Mouse (Mus musculus) embryonic stem cell, embryonic (primary cell): ENCODE results near the gene Rnf135.

Experiments used
- CTCF ChIA-PET, 4 experiments: fragments of 300-600 bp in 2 of 4; fragments of 350-600 bp in 2 of 4; sonication (Branson Sonifier 250); formaldehyde crosslinking; loops; one replicate each; lab custom pipeline; 2022; ENCODE audit warnings: inconsistent platforms in 2 of 4; lab: Charles Lee
- POLR2A ChIA-PET, 4 experiments: fragments of 300-600 bp in 2 of 4; fragments of 350-600 bp in 2 of 4; sonication (Branson Sonifier 250); formaldehyde crosslinking; loops; one replicate each; lab custom pipeline; 2022; ENCODE audit warnings: antibody characterized with exemption in 4 of 4, inconsistent platforms in 1 of 4; lab: Charles Lee

The Rnf135 gene

DNA sequence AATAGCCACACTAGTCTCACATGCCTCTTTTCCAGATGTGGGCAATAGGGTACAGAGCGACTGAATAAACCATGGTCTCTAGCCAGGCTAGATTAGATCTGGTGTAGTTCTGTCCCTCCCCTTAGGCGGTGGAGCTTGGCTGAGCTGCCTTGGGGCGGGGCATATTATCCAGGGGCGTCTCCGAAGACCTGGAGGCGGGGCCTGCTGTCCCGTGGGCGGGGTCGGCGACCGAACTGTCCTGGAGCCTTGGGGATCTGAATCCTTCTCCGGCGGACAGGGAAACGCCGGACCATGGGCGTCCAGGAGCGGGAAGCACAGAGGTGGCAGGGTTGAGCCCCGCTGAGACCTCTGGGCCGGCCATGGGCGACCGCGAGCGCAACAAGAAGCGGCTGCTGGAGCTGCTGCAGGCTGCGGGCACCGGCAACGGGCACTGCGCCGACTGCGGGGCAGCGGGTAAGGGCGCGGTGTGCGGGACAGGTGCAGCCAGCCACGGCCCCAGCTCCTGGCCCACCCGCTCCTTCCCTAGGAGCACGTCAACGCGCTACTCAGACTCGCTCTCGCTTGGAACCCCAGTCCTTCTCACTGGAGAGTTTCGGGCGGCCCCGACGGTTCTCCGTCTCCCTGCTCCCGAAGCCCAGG is 29.7 kb upstream of the Rnf135 start, which contains the start of gene Adap2:
TSS of gene Adap2 (plus strand) at position 249 of the 639 bp plus-strand sequence.
- ChIA-PET CTCF (interaction anchor here in 3 of 4 experiments (0.5 to 1.2 kb wide), 10 partner anchors 27 to 1932 kb away, joined by 3 to 5 read pairs (median 3); partner anchors contain the start of genes Rhot1 (in 1 of the 3) and Rnf135 (in 1 of the 3)), POLR2A (interaction anchor here (0.5 to 4.8 kb wide), 54 partner anchors 8 to 274 kb away, joined by 3 to 31 read pairs (median 4); partner anchors contain the start of genes Crlf3 (in 3 of the 4), Tefm (in 3 of the 4), Rhot1 (in 2 of the 4) and Rnf135 (in 2 of the 4))

DNA sequence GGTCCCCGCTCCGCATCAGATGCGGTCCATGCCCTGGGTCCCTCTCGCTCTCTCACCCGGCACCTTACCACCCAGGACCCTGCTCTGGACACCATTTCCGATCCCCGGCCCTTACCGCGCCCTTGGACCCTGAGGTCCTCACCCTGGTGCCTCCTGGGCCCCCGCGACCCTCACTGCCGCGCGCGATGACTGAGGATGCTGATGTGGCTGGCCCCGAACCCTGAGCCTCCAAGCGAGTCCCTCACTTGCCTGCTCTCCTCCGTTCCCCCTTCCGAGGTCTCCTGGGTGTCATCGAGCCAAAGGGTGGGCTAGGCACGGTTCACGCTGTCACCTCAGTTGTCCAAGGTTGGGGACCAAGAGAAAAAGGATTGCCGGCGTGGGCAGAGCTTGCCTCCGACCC is 29.1 kb upstream of the Rnf135 start:
- ChIA-PET CTCF (no interaction called here), POLR2A (interaction anchor here (0.5 to 4.8 kb wide), 26 partner anchors 8 to 236 kb away, joined by 3 to 31 read pairs (median 5); partner anchors contain the start of genes Rnf135 (in 2 of the 4), Tefm (in 2 of the 4) and Zfp207 (in 1 of the 4))

DNA sequence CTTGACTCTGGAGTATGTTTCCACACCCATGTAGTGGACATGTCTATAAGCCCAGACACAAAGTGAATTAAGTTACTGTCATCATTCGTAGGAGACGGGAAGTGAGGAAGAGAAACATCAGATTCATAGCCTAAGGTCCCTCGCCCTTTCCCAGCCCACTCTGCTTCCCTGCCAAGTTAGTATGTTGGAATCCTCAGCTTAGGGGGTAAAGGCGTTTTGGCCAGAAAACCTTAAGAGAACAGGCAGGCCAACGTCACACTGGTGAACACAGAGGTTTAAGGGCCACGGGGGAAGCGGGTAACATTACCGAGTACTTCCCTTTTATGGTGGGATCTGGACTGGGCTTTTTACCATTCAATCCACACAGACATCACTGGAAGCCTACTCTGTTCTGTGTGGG is 28.1 kb upstream of the Rnf135 start:
- CTCF ChIA-PET = no interaction called here
- POLR2A ChIA-PET = interaction anchor here in 3 of 4 experiments (0.5 to 4.8 kb wide), 8 partner anchors 9 to 225 kb away, joined by 3 to 31 read pairs (median 4); partner anchors contain the start of gene Tefm (in 1 of the 3)

DNA sequence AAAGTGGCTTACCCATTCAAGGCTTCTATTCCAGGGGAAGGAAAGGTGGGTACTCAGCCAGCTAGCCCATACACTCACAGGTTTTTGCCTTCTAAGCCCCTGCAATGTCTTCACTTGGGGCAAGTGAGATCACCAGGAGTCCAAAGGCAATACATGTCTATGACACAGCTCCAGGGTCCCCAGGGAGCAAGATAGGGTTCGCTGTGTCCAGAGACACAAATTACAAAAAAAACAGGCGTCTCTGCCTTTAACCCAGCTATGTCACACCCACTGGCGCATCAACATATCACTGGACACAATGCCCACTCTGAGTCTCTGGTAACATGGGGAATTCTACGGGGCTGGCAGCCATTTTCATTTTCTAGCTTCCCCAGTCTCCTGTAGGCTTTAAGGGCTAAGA is 27.7 kb upstream of the Rnf135 start:
- CTCF ChIA-PET = no interaction called here

DNA sequence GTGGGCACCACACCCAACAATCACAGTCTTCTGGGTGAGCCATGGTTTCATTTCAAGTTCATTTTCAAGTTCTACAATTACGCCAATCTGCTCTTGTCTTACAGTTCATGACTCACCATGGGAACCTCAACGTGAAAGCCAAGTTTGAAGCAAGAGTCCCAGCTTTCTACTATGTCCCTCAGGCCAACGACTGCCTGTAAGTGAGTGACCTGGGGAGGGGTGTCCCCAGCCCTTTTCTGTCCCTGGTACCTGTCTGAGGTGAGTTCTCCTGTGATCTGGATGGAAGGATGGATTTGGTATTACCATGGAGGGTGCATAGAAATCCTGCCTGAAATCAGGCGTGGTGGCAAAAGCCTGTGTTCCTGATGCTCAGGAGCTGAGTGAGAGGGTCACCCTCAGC is 26.8 kb upstream of the Rnf135 start:
- ChIA-PET POLR2A (interaction anchor here in 2 of 4 experiments (0.6 to 4.8 kb wide), 4 partner anchors 8 to 37 kb away, joined by 3 to 31 read pairs (median 4); partner anchors contain the start of gene Tefm (in 1 of the 2)), CTCF (no interaction called here)

More for the DNA sequence above, 27.7 kb upstream of the Rnf135 start:
- POLR2A ChIA-PET = interaction anchor here in 3 of 4 experiments (0.5 to 4.8 kb wide), 8 partner anchors 9 to 225 kb away, joined by 3 to 31 read pairs (median 4); partner anchors contain the start of gene Tefm (in 1 of the 3)

DNA sequence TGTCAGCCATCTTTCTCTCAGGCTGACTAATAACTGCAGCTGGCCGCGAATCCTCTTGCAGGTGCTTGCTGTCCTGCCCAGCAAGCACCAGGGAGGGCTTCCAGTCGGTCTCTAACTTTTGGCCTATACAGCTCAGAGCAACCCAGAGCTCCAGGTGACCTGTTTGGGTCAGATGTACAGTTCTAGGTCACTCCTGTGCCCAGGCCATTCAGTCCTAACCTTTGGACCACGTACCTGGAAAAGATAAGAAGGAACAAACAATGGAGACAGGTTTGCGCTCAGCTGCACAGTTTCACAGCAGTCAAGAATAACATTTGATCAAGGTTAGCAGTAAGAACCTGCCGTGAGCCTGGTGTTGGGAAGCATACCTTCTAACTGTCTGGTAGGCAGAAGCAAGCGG is 24.6 kb upstream of the Rnf135 start:
- POLR2A ChIA-PET = interaction anchor here in 2 of 4 experiments (0.9 to 1.1 kb wide), 5 partner anchors 9 to 52 kb away, joined by 3 read pairs; partner anchors contain the start of gene Rhot1 (in 1 of the 2)
- CTCF ChIA-PET = no interaction called here

DNA sequence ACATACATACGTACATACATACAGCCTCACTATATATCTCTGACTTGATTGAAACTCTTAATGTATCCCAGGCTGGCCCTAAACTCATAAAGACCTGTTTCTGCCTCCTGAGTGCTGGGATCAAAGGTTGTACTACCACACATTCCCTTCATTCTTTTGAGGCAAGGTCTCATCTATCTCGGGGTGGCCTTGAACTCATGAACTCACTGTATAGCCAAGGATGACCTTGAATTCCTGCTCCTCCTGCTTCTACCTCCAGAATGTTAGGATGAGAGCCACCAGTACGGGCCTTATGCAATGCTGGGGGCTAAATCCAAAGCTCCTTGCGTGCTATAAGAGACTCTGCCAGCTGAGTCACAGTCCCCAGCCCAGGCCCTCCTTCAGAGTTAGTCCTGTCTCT is 22.6 kb upstream of the Rnf135 start:
- ChIA-PET CTCF (no interaction called here), POLR2A (interaction anchor here in 2 of 4 experiments (1.0 to 3.4 kb wide), 5 partner anchors 8 to 25 kb away, joined by 3 to 14 read pairs (median 5); partner anchors contain the start of genes Rnf135 (in 2 of the 2) and Adap2 (in 1 of the 2))

DNA sequence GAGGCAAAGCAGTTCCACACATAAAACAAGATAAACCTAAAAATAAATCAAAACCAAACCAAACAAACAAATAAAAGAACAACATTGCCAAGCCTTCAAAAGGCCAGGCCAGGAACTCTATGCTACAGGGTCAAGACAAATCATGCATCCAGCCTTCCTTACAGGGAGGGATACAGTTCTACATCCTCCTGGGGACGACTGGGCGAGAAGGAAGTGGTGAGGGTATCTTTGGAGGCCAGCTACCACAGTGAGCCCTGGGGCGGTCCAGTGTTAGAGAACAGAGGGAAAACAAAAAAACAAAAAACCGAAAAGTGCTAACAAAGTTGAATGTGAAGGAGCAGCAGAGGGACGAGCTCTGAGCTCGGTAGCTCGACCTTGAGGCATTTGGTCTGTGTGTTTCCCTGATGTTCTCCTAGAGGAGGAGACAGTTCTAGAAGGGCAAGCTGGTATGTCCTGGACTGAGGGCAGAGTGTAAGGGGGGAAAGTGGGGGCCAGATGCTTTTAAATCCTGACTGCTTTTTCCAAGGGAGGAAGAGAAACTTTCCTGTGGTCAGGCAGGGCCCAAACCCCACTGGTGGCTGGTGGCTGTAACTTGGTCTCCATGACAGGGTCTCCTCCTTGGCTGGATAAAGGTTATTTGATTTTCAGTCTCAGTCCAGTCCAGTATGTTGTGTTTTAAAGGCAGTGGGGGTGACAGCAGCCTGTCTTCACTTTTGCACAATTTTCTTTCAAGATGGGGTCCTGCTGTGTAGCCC is 20.1 kb upstream of the Rnf135 start:
- CTCF ChIA-PET = interaction anchor here in 2 of 4 experiments (0.6 to 1.4 kb wide), 3 partner anchors 20 to 489 kb away, joined by 4 to 6 read pairs (median 4); partner anchors contain the start of gene Rnf135 (in 1 of the 2)
- POLR2A ChIA-PET = interaction anchor here in 3 of 4 experiments (0.9 to 3.4 kb wide), 11 partner anchors 9 to 219 kb away, joined by 3 to 14 read pairs (median 5); partner anchors contain the start of genes Adap2 (in 3 of the 3), Rnf135 (in 1 of the 3) and Zfp207 (in 1 of the 3)

DNA sequence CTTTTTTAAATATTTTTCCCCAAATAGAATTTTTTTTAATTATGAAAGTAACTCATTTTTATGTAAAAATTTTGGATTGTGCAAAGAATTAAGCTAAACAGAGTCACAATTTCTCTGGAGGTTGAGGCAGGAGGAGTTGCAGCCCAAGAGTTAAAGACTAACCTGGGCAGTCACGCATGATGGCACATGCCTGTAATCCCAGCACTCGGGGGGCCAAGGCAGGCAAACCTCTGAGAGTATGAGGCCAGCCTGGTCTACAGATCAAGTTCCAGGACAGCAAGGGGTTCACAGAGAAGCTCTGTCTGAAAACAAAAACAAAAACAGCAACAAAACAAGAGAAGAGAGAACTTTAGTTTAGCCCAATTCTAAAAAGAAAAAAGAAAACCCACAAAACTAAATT is 19.4 kb upstream of the Rnf135 start:
- POLR2A ChIA-PET = interaction anchor here in 3 of 4 experiments (0.9 to 3.4 kb wide), 13 partner anchors 8 to 30 kb away, joined by 3 to 14 read pairs (median 5); partner anchors contain the start of genes Adap2 (in 2 of the 3), Rnf135 (in 1 of the 3) and Tefm (in 1 of the 3)
- CTCF ChIA-PET = no interaction called here

DNA sequence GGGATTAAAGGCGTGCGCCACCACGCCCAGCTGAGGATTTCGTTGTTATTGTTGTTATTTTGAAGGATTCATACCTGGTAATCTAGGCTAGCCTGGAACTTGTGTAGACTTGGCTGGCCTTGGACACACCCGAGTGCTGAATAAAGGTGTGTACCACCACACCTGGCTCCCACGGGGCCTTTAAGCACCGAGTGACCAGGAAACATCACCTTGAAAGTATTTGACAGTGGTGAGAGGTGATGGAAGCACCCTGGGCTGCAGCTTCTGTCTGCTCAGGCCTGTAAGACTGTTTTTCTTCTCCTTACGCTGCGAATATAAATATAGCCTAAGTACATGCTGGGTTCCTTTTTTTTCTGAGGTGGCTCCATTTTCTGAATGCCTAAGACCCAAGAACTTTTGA is 15.5 kb upstream of the Rnf135 start:
- ChIA-PET CTCF (interaction anchor here in 2 of 4 experiments (0.6 to 1.1 kb wide), 2 partner anchors 15 to 125 kb away, joined by 3 to 8 read pairs; partner anchors contain the start of gene Rnf135 (in 1 of the 2)), POLR2A (interaction anchor here in 3 of 4 experiments (0.6 to 2.8 kb wide), 17 partner anchors 8 to 452 kb away, joined by 3 to 15 read pairs (median 4); partner anchors contain the start of genes Rnf135 (in 3 of the 3), Adap2 (in 1 of the 3) and Atad5 (in 1 of the 3))

DNA sequence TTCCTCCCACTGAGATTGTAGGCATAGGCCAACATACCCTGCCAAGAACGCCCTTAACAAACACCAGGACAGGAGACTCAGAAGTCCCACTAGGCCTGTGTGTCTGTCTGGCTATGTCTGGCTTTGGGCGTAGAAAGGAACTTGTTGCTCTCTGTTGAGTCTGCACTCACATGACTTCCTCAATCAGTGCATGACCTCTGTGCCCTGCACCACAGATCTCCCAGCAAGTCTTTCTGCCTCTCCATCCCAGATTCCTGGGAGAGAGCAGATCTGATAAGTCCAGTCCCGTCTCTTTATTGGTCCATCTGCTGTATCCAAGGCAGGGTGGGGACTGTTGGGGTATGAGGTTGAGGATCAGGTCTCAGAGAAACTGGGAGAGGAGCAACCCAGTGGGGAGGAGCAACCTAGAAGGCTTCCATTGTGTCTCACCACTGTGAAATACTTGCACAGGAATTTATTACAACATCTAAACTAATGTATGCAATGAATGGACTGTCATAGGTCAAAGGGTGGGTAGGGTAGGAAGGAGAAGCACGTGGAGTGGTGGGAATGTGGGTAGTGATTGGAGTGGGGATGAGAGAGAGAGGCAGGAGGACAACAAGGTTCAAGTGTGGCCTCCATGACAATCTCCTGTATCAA is 14.9 kb upstream of the Rnf135 start:
- POLR2A ChIA-PET = interaction anchor here in 2 of 4 experiments (0.6 to 2.8 kb wide), 11 partner anchors 7 to 453 kb away, joined by 3 to 15 read pairs (median 4); partner anchors contain the start of genes Adap2 (in 1 of the 2) and Rnf135 (in 1 of the 2)
- CTCF ChIA-PET = no interaction called here

DNA sequence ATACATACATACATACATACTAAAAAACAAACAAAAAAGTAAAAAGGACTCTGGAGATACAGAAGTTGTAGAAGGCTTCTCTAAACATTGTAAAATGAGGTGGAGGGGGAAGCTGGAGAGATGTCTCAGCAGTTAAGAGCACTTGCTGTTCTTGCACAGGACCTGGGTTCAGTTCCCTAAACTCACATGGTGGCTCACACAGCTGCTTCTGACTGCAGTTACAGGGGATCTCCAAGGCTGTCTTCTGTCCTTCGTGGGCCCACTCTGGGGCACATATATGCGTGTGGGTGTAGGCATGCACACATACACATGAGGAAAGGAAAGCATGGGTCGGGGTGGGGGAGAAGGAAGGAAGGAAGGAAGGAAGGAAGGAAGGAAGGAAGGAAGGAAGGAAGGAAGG is 14.0 kb upstream of the Rnf135 start:
- CTCF ChIA-PET = interaction anchor here in 3 of 4 experiments (0.8 to 1.3 kb wide), 4 partner anchors 14 to 258 kb away, joined by 3 to 4 read pairs (median 4); partner anchors contain the start of gene Rnf135 (in 2 of the 3)
- POLR2A ChIA-PET = interaction anchor here in 3 of 4 experiments (0.6 to 1.6 kb wide), 9 partner anchors 8 to 612 kb away, joined by 3 to 8 read pairs (median 4); partner anchors contain the start of genes Adap2 (in 1 of the 3), Crlf3 (in 1 of the 3) and Rnf135 (in 1 of the 3)

DNA sequence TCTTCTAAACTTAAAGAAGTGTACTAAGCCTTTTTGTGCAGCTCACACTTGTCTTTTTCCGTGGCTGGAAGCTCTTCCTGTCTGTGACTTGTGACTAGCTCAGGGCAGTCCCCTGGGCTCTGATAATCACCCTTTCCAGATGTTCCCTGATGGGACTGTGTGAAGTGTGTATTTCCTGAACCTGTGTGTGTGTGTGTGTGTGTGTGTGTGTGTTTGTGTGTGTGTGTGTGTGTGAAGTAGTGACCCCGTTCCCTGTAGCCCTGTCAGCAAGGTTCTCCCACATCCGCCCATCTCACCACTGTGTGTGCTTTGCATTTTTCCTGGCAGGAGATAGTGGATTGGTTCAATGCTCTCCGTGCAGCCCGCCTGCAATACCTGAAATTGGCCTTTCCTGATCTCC is 13.3 kb upstream of the Rnf135 start:
- CTCF ChIA-PET = interaction anchor here in 3 of 4 experiments (0.8 to 1.3 kb wide), 4 partner anchors 13 to 258 kb away, joined by 3 to 4 read pairs (median 4); partner anchors contain the start of gene Rnf135 (in 2 of the 3)
- POLR2A ChIA-PET = interaction anchor here in 3 of 4 experiments (0.6 to 1.6 kb wide), 11 partner anchors 8 to 613 kb away, joined by 3 to 8 read pairs (median 4); partner anchors contain the start of genes Adap2 (in 1 of the 3), Crlf3 (in 1 of the 3) and Rnf135 (in 1 of the 3)

DNA sequence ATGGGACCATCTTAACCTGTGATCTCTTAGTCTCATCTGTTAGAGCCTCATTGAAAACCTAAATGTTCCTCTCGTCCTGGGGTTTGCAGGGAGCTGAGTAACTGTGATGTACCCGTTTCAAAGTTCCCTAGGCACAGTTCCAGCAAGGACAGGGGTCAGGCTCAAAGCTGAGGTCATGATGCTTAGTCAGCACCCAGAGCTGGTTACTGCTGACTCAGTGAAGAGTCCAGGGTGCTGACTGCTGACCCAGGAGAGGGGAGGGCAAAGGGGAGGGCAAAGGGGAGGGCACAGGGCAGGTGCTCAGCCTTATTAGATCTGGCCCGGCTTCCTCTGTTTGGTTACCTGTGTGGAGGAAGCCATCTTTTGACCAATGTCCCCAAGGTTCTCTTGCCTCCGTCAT is 11.8 kb upstream of the Rnf135 start:
- ChIA-PET CTCF (interaction anchor here in 1 of 4 experiments (1.1 kb wide), 1 partner anchor 12 kb away, joined by 3 read pairs; the partner anchor contains the start of gene Rnf135), POLR2A (interaction anchor here in 2 of 4 experiments (0.6 to 4.0 kb wide), 8 partner anchors 10 to 245 kb away, joined by 3 to 37 read pairs (median 4); partner anchors contain the start of genes Rnf135 (in 2 of the 2) and Adap2 (in 1 of the 2))

DNA sequence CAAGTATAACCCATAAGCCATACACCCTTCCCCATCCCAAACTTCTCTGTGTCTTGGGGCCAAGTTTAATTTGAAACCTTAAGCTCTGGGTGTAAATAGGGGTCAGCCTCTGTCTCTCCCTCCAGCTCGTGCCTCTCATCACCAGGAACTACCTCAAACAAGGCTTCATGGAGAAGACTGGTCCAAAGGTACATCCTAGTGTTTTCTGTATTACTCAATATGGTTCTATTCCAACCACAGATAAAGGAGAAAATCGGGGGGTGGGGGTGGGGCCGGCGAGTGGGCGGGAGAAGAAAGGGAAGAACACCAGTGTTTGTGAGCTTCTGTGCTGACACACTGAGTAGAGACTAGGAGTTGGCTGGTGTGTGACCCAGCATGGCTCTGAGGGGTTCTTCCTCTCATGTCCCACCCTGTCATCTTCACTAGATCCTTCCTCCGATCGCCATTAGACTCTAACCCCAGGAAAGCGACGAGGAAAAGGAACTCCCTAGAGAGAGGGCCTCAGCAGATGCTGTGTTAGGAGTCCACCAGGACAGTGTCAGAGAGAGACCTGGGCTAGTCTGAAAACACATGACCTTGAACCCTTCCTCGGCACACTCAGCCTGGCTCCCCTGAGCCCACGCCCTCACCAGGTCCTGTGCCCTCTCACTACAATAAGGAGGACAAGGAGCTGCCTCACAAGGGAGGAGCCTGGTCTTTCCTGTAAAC is 9.5 kb upstream of the Rnf135 start:
- CTCF ChIA-PET = interaction anchor here in 3 of 4 experiments (0.6 to 2.0 kb wide), 6 partner anchors 9 to 1852 kb away, joined by 3 to 10 read pairs (median 4); partner anchors contain the start of genes Rnf135 (in 2 of the 3) and Rhot1 (in 1 of the 3)
- POLR2A ChIA-PET = interaction anchor here in 3 of 4 experiments (0.6 to 4.0 kb wide), 16 partner anchors 9 to 264 kb away, joined by 3 to 37 read pairs (median 5); partner anchors contain the start of genes Rnf135 (in 3 of the 3), Adap2 (in 2 of the 3) and Tefm (in 1 of the 3)
